Mouse (Mus musculus) lung, postnatal 25 days (tissue): Measurements from ENCODE around the gene Tbc1d23.

Experiments used
- DNase-seq: peaks from one replicate; pipeline ENCODE4 v3.0.0; 2022; ENCODE audit warnings: low spot score

Tbc1d23 gene

DNA sequence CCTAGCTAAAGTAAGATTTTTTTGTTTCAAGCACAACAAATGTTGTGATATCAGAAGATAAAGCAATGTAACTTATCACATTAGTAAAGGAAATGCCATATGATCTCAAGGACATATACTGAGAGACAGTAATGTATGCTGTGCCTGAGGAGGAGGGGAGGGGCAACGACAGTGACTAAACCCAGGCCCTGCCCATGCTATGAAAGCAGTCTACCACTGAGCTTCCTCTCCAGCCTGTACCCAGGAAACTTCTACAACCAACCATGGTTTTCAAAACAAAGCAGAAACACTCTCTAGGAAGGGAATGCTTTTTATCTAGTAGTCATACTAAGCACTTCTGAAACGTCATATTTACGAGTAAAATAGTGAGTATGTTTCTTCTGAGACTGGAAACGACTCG lies 68.5 kb downstream of the Tbc1d23 start:
- no peak for DNase-seq

GRCm38 (mm10) chr16:57159835-57160234 lies 71.5 kb downstream of the Tbc1d23 start:
- peak; percentile 36 for DNase-seq

GRCm38 (mm10) chr16:57157728-57158127 lies 73.6 kb downstream of the Tbc1d23 start:
- DNase-seq, result no peak

GRCm38 (mm10) chr16:57157076-57157475 lies 74.2 kb downstream of the Tbc1d23 start:
- DNase-seq, result no peak

DNA sequence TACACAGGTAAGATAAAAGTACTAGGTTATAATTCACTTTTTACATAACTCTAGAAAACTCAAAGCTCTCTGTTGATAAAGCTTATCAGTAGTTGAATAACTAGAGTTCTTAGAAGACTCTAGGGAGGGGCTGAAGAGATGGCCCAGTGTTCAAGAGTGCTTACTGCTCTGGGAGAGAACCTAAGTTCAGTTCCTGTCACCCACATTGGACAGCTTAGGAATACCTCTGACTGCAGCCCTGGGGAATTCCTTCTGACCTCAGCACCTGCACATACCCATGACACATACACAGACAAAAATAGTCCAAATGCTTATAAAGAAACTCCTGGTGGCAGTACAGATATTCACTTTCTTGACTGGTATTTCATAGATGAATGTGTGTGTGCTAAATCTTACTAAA lies 75.4 kb downstream of the Tbc1d23 start:
- DNase-seq, result no peak

GRCm38 (mm10) chr16:57151437-57151836 lies 79.9 kb downstream of the Tbc1d23 start:
- no peak for DNase-seq

DNA sequence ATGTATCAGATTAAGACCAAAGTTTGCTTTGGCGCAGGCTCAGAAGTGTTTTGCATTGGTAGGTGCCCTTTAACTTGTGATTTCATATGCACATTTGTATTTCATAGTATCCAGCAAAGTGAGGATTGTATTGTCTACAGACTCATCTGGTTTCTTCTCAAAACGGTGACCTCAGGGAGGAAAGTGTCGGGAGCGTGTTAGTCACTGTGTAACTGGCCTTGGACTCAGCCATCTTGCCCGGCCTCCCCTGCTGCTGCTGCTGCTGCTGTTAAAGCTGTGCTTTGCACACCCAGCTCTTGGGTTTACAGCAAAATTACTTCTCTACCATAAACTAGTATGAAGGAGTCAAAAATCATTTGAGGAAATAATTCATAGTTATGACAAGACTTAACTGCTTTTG lies 86.6 kb downstream of the Tbc1d23 start:
- no peak for DNase-seq

DNA sequence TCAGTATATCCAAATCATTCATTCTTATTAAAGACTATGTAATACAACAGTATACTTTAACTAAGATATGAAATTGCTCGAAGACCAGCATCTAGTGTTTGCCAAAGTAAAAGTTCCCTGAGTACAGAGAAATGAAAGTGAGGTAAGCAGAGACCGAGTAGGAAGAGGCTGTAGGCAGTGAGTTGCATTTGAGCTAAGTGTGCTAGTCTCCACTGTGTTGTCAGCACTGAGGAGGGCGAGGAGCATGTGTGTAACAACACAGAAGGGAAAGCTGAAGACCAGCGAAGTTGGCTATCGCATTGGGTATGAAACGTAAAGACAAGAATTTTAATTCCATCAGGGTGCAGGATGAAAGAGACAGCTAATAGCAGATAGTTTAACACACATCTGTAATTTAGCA lies 97.7 kb downstream of the Tbc1d23 start:
- no peak for DNase-seq

DNA sequence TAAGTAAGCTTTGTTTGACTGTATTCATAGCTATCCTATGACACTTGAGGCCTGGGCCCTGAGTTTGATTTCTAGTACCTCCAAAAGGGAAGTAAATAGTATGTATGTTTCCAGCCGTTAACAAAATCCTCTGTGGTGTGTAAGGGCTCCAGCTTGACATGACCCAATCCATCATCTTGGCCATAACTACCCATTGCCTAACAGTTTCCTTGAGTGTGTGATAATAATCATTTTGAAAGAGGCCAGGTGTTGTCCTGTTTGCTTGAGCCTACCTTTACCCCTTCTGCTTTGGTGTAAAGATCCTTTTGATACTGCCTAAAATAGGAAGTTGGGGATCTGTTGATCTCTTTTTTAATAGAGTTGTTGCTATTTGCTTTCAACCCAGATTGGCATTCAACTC lies 99.0 kb downstream of the Tbc1d23 start:
- DNase-seq, result no peak

DNA sequence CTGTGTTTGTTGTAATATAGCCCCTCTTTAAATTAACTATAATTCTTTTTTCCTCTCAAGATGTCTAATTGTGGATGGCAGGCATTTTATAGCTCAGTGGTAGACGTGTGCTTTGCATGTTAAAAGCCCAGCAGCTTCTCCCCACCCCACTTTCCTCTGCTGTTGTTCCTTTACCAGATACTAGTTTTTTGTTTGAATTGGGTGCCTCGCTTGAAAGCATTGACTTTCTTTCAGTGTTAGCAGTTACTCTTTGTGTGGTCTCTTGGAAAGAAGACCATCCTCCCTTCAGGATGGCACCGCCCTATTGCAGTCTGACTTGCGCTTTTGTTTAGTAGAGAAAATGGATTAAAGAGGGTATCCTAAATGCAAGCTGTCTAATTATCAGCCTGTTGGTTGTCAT lies 99.8 kb downstream of the Tbc1d23 start:
- DNase-seq, result no peak

- DNase-seq, result no peak
Measured at GRCm38 (mm10) chr16:57130752-57131400, 100.4 kb downstream of the Tbc1d23 start.

DNA sequence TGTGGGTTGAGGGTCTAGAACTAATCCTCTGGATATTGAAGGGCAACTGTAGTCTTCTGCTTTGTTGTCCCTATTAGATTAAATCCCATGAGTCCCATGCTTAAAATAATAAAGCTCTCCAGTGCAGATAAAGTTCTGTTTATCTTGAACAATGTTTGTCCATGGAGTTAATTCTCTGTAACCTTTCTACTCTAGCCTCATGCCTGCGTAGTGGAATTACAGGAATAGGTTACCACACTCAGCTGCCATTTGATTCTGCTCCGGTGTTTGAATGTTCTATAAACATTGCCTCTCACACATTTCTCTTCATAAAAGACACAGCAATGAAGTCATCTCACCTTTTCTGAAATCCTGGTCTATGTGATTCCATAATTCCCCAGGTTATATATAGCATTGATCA lies 103.5 kb downstream of the Tbc1d23 start:
- no peak for DNase-seq

- no peak for DNase-seq
Measured at GRCm38 (mm10) chr16:57126268-57126667, 105.0 kb downstream of the Tbc1d23 start.

DNA sequence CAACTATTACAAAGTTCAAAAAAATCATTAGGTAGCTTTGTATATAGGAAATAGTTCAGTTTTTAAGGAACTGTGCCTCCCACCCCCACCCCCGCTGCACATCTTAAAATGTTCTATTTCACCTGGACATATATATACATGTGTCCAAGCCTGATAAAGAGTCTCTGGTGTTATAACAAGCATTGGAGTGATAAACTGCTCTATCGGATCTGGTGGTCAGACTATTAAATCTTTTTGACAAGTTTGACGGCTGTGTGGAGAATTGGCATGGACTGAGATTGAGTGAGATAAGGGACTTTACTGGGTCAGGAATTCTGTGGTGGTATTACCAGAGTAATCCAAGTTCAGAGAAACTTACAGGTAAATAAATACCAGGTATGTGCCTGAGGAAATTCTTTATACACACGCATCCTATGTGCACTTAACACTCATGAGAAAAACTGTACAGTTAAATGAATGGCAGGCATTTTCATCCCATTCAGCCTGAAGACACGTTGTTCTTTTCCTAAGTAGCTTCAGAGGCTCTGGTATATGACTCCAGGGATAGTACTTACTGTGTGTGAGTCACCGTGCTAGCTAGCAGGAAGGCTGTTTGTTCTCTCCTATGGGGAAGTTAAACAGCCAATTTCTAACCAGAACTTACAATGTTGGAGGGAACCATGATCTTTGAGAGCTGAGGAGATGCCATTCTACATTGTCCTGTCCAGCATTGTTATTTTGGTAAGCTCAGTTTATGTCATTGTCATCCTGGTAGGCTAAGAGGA lies 108.4 kb downstream of the Tbc1d23 start:
- DNase-seq, result no peak

DNA sequence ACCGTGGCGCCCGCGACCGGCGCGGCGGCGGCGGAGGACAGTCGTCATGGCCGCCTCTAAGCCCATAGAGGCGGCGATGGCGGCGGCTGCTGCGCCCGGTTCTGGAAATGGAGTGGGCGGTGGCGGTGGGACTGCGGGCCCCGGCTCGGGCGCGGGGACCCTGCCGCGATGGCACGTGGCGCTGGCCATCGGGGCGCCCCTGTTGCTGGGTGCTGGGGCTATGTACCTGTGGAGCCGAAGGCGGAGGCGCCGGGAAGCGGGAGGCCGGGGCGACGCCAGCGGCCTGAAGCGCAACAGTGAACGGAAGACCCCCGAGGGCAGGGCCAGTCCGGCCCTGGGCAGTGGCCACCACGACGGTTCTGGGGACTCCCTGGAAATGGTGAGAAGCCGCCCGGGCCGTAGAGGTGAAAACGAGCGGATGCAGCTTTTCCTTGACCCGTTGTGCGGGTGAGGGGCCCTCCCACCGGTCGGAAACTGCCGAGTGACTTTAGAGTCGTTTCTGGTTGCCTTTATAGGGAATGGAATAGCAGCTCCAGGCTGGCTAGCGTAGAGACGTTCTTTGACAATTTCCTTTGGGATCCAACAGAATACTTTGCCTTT lies 109.4 kb downstream of the Tbc1d23 start:
- DNase-seq, result no peak

DNA sequence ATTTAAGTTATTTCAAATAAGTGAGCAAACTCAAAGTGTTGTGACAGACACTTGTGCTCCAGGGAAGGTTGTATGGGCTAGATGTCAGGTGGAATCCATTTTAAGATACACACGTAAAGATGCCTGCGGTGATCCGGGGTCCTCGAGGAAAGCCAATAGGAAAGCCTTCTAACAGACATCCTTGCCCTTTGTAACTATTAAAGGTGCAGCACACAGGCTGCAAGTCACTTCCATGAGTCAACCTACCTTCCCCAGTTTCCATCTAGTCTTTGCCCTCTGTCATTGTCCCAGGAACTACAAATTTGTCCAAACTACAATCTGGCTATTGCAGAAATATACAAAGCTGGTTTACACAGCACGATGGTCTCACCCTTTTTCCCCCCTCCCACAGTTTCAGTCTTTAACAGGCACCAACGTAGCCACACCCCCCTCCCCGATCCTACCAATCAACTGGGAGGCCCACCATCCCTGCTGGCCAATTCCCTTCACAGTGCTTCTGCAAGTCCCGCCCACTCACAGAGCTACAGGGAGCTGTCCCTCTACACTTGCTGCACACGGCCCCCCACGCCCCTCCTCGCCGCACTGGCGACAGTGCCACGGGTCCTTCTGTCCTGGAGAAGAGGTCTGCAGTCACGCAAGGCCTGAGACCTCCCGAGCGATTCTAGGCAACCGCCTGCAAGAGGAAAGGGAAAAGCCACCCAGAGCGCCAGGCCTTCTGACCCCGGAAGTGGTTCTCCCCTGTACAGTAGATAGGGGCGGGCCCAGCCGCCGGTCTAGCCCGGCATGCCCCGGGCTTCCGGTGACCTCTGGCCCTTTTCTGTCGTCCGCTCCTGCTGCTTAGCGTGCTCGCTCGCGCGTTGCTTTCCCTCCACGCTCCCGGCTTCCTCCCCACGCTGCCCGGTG lies 110.1 kb downstream of the Tbc1d23 start, which contains the start of gene Tomm70a:
Tomm70a (plus strand) TSS at position 791 of the 903 bp plus-strand sequence.
- peak; percentile 94 for DNase-seq
